Mouse (Mus musculus): ENCODE measurements at regions not wholly inside any gene's neighbourhood (a gene's known extent, or its start where the extent isn't known, plus 50 kb on each side); places are given as distances from the start of the nearest gene placed in this dataset.

GRCm38 (mm10) chr10:61034056-61034455 lies 55.1 kb upstream of the Pcbd1 start:
- DNase-seq (ENCODE audit: low spot score) = no peak

GRCm38 (mm10) chr10:61028598-61028997 lies 60.5 kb upstream of the Pcbd1 start:
- no peak for DNase-seq (ENCODE audit: low spot score)

GRCm38 (mm10) chr10:61027215-61027614 lies 61.9 kb upstream of the Pcbd1 start:
- no peak for DNase-seq (ENCODE audit: low spot score)

GRCm38 (mm10) chr10:61025061-61025460 lies 64.1 kb upstream of the Pcbd1 start:
- DNase-seq (ENCODE audit: low spot score) = no peak

- DNase-seq (ENCODE audit: low spot score) = no peak
Observed at GRCm38 (mm10) chr10:61024166-61024565, 65.0 kb upstream of the Pcbd1 start.

GRCm38 (mm10) chr10:61023431-61023830 lies 65.7 kb upstream of the Pcbd1 start:
- DNase-seq (ENCODE audit: low spot score) = no peak

GRCm38 (mm10) chr10:61019566-61019965 lies 69.6 kb upstream of the Pcbd1 start:
- no peak for DNase-seq (ENCODE audit: low spot score)

GRCm38 (mm10) chr10:61012199-61012695 lies 76.9 kb upstream of the Pcbd1 start:
- no peak for DNase-seq (ENCODE audit: low spot score)

GRCm38 (mm10) chr10:61010697-61011096 lies 78.4 kb upstream of the Pcbd1 start:
- no peak for DNase-seq (ENCODE audit: low spot score)

GRCm38 (mm10) chr10:61007403-61007802 lies 81.7 kb upstream of the Pcbd1 start:
- DNase-seq (ENCODE audit: low spot score) = no peak

GRCm38 (mm10) chr10:61001745-61002160 lies 87.4 kb upstream of the Pcbd1 start:
- no peak for DNase-seq (ENCODE audit: low spot score)

GRCm38 (mm10) chr10:60997393-60997792 lies 91.7 kb upstream of the Pcbd1 start:
- DNase-seq (ENCODE audit: low spot score) = no peak

GRCm38 (mm10) chr10:60995908-60996640 lies 93.1 kb upstream of the Pcbd1 start:
- DNase-seq (ENCODE audit: low spot score) = no peak

GRCm38 (mm10) chr10:60985109-60985576 lies 104.0 kb upstream of the Pcbd1 start:
- DNase-seq (ENCODE audit: low spot score) = no peak

- no peak for DNase-seq (ENCODE audit: low spot score)
Observed at GRCm38 (mm10) chr10:60981770-60982169, 107.4 kb upstream of the Pcbd1 start.

GRCm38 (mm10) chr10:60973615-60974014 lies 115.5 kb upstream of the Pcbd1 start:
- DNase-seq (ENCODE audit: low spot score) = no peak

GRCm38 (mm10) chr10:60964843-60965242 lies 124.3 kb upstream of the Pcbd1 start:
- no peak for DNase-seq (ENCODE audit: low spot score)

- DNase-seq (ENCODE audit: low spot score) = no peak
Observed at GRCm38 (mm10) chr10:60957820-60958233, 126.4 kb upstream of the Unc5b start.

- no peak for DNase-seq (ENCODE audit: low spot score)
Observed at GRCm38 (mm10) chr10:60955467-60955866, 124.1 kb upstream of the Unc5b start.

- no peak for DNase-seq (ENCODE audit: low spot score)
Observed at GRCm38 (mm10) chr10:60952495-60952894, 121.1 kb upstream of the Unc5b start.

- DNase-seq (ENCODE audit: low spot score) = no peak
Observed at GRCm38 (mm10) chr10:60948983-60949677, 117.7 kb upstream of the Unc5b start.

- no peak for DNase-seq (ENCODE audit: low spot score)
Observed at GRCm38 (mm10) chr10:60943074-60943473, 111.7 kb upstream of the Unc5b start.

GRCm38 (mm10) chr10:60938749-60939148 lies 107.4 kb upstream of the Unc5b start:
- no peak for DNase-seq (ENCODE audit: low spot score)

All from urinary bladder, postnatal 25 days (tissue).